Mouse (Mus musculus) liver, embryonic 14.5 days (tissue): Measurements from ENCODE around the gene Fmo9.

Experiments
- CTCF ChIP-seq: IDR thresholded peaks from 2 replicates; pipeline ENCODE4 v1.5.1; 2016; ENCODE audit warnings: antibody characterized with exemption, low read depth, control low read depth
- EP300 ChIP-seq: IDR thresholded peaks from 2 replicates; pipeline ENCODE4 v1.6.1; 2016; ENCODE audit warnings: antibody characterized with exemption, low read depth

DNA sequence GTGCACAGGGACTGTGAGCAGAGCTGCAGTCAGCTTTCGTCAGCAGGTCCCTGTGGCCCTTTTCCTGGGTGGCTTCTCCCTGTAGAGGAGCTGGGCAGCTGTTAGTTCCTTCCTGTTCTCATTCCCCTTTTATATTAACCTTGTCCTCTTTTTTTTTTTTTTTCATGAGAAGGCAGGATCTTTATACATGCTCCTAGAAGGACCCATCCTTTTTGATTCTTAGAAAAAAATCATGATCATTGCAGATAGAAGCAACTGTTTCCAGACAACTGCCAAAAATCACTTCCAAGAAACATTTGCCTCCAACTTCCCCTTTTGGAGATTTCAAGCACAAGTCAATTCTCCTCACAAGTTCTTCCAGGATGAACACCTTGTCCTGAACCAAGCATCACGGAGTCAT, 34.1 kb downstream of the Fmo9 start, which contains the start of gene Gm4847:
- TF ChIP-seq CTCF, result no peak
- TF ChIP-seq EP300, result no peak
